In genomic region chr14:86489872-86490631, GRCm38 (mm10) we compare ENCODE assay signal across 10 mouse cellular contexts.
DNase-seq lines count a peak whose midpoint lies in the region; ATAC-seq and TF ChIP-seq lines count a peak whose summit lies in the region.
"Had no signal": no experiment of that assay in that cellular context is flagged by ENCODE, and none has a peak within 500 bp of the region (broad histone marks: within the 10 kb centered on the region; RNA-seq: fewer than 3 reads in every experiment).

No protein-coding gene starts in this region.

- H3K27ac ChIP-seq in forebrain, embryonic 15.5 days (replicated peaks), result peak overlapping the region; percentile 65
- no peak overlapping the region for H3K27ac ChIP-seq in forebrain, embryonic 10.5 days
- no peak overlapping the region for H3K27ac ChIP-seq in limb, embryonic 13.5 days
- H3K27ac ChIP-seq in limb, embryonic 10.5 days, result no peak overlapping the region
- peak overlapping the region; percentile 29; the same call in 1 of the 2 replicates for H3K27ac ChIP-seq in left cerebral cortex, adult 2 months
- peak overlapping the region; percentile 52 for H3K27ac ChIP-seq in neural tube, embryonic 13.5 days (replicated peaks)
- H3K27ac ChIP-seq: embryonic facial prominence, embryonic 13.5 days; liver, embryonic 14.5 days had no signal

- no peak for DNase-seq in forebrain, embryonic 10.5 days (ENCODE audit: extremely low spot score, low spot score)
- no peak for DNase-seq in limb, embryonic 10.5 days (ENCODE audit: low spot score)
- DNase-seq in left cerebral cortex, adult 2 months (ENCODE audit: extremely low spot score in 1 of 2, low spot score in 2 of 2), result no peak
- DNase-seq in gastrocnemius, postnatal 14 days, result no peak
- no peak for DNase-seq in kidney, adult 18-20 months

- WGBS in forebrain, embryonic 15.5 days, result 58% methylated on average over 13 of the region's 13 CpGs
- WGBS in forebrain, embryonic 10.5 days, result 91% methylated on average over 13 of the region's 13 CpGs
- WGBS in limb, embryonic 13.5 days, result 69% methylated on average over 13 of the region's 13 CpGs
- 79% methylated on average over 13 of the region's 13 CpGs for WGBS in limb, embryonic 10.5 days
- 48% methylated on average over 13 of the region's 13 CpGs for WGBS in neural tube, embryonic 13.5 days

- no peaks in the 10 kb centered on the region for H3K36me3 ChIP-seq in forebrain, embryonic 15.5 days
- no peaks in the 10 kb centered on the region for H3K36me3 ChIP-seq in forebrain, embryonic 10.5 days (replicated peaks)
- H3K36me3 ChIP-seq in limb, embryonic 13.5 days, result no peaks in the 10 kb centered on the region
- no peaks in the 10 kb centered on the region for H3K36me3 ChIP-seq in limb, embryonic 10.5 days
- H3K36me3 ChIP-seq in neural tube, embryonic 13.5 days, result no peaks in the 10 kb centered on the region
- H3K36me3 ChIP-seq: embryonic facial prominence, embryonic 13.5 days had no signal

- no peaks in the 10 kb centered on the region for H3K9me3 ChIP-seq in forebrain, embryonic 15.5 days
- no peaks in the 10 kb centered on the region for H3K9me3 ChIP-seq in forebrain, embryonic 10.5 days
- H3K9me3 ChIP-seq in limb, embryonic 13.5 days, result no peaks in the 10 kb centered on the region
- H3K9me3 ChIP-seq in limb, embryonic 10.5 days (replicated peaks), result no peaks in the 10 kb centered on the region
- H3K9me3 ChIP-seq in neural tube, embryonic 13.5 days, result no peaks in the 10 kb centered on the region
- H3K9me3 ChIP-seq: embryonic facial prominence, embryonic 13.5 days had no signal

- H3K4me1 ChIP-seq in forebrain, embryonic 15.5 days, result peaks cover 18% of the 10 kb centered on the region
- H3K4me1 ChIP-seq in forebrain, embryonic 10.5 days, result no peaks in the 10 kb centered on the region
- peaks cover 5% of the 10 kb centered on the region; the same call in 1 of the 2 replicates for H3K4me1 ChIP-seq in limb, embryonic 13.5 days
- no peaks in the 10 kb centered on the region for H3K4me1 ChIP-seq in limb, embryonic 10.5 days
- peaks cover 24% of the 10 kb centered on the region for H3K4me1 ChIP-seq in neural tube, embryonic 13.5 days (replicated peaks)
- H3K4me1 ChIP-seq: embryonic facial prominence, embryonic 13.5 days had no signal

- intact Hi-C loops in left cerebral cortex, adult 2 months (cut with DNase I), result no loop called here
- intact Hi-C loops in gastrocnemius, postnatal 14 days (cut with DNase I; ENCODE audit: low total_unique reads), result no loop called here

- no peak overlapping the region for H3K9ac ChIP-seq in forebrain, embryonic 15.5 days (replicated peaks)
- no peak overlapping the region for H3K9ac ChIP-seq in limb, embryonic 13.5 days
- no peak overlapping the region for H3K9ac ChIP-seq in neural tube, embryonic 13.5 days
- H3K9ac ChIP-seq: embryonic facial prominence, embryonic 13.5 days; liver, embryonic 14.5 days had no signal

- ATAC-seq in forebrain, embryonic 15.5 days (replicated peaks), result 0 out of 2 replicates have a peak, but pooled peaks have one; percentile 39
- ATAC-seq in limb, embryonic 13.5 days (ENCODE audit: low FRiP score, low read depth), result peak; percentile 48; the same call in 1 of the 2 replicates
- peak; percentile 71 for ATAC-seq in neural tube, embryonic 13.5 days (ENCODE audit: low read depth)

- H3K4me3 ChIP-seq in forebrain, embryonic 15.5 days, result no peak overlapping the region
- no peak overlapping the region for H3K4me3 ChIP-seq in forebrain, embryonic 10.5 days
- H3K4me3 ChIP-seq in limb, embryonic 13.5 days, result no peak overlapping the region
- H3K4me3 ChIP-seq in limb, embryonic 10.5 days, result no peak overlapping the region
- H3K4me3 ChIP-seq in left cerebral cortex, adult 2 months, result no peak overlapping the region
- H3K4me3 ChIP-seq in neural tube, embryonic 13.5 days, result no peak overlapping the region
- H3K4me3 ChIP-seq: embryonic facial prominence, embryonic 13.5 days had no signal

- no peaks in the 10 kb centered on the region for H3K27me3 ChIP-seq in forebrain, embryonic 15.5 days
- H3K27me3 ChIP-seq in forebrain, embryonic 10.5 days (ENCODE audit: poor library complexity, severe bottlenecking), result no peaks in the 10 kb centered on the region
- H3K27me3 ChIP-seq in limb, embryonic 13.5 days, result no peaks in the 10 kb centered on the region
- H3K27me3 ChIP-seq in limb, embryonic 10.5 days (ENCODE audit: low read depth, poor library complexity, severe bottlenecking), result no peaks in the 10 kb centered on the region
- H3K27me3 ChIP-seq in neural tube, embryonic 13.5 days, result no peaks in the 10 kb centered on the region
- H3K27me3 ChIP-seq: embryonic facial prominence, embryonic 13.5 days had no signal

- no peak overlapping the region for H3K4me2 ChIP-seq in forebrain, embryonic 15.5 days (replicated peaks)
- no peak overlapping the region for H3K4me2 ChIP-seq in limb, embryonic 13.5 days (replicated peaks)
- 0 out of 2 replicates have a peak overlapping the region, but pooled peaks have one; percentile 8 for H3K4me2 ChIP-seq in neural tube, embryonic 13.5 days
- H3K4me2 ChIP-seq: embryonic facial prominence, embryonic 13.5 days had no signal

- TF ChIP-seq CTCF in left cerebral cortex, adult 2 months (IDR thresholded peaks at IDR 0.05), result no peak; the same call in 1 of the 2 replicates

Comparison
In these comparisons a context has a peak if more than half of its experiments do, and no peak if none do; other contexts are left out.
1. H3K27ac ChIP-seq: peak in forebrain, embryonic 15.5 days (single experiment), left cerebral cortex, adult 2 months (single experiment) and neural tube, embryonic 13.5 days (single experiment); none in forebrain, embryonic 10.5 days (single experiment), limb, embryonic 13.5 days (single experiment) and limb, embryonic 10.5 days (single experiment).
2. Peak in every context shown above with its lines, with median percentiles within 50 percentile points of each other: ATAC-seq.